Mouse (Mus musculus): Measurements from ENCODE around the gene D930020B18Rik. TPM values are rescaled to one million over a fixed set of nuclear protein-coding genes. Genes with fewer than 3 reads are reported as not detected.

The D930020B18Rik gene
- polyA plus RNA-seq (2015; fragmentation: Nextera tagmentation; extraction: Ambion mirVana): 0.21 and 0.24 TPM in 2 replicates

DNA sequence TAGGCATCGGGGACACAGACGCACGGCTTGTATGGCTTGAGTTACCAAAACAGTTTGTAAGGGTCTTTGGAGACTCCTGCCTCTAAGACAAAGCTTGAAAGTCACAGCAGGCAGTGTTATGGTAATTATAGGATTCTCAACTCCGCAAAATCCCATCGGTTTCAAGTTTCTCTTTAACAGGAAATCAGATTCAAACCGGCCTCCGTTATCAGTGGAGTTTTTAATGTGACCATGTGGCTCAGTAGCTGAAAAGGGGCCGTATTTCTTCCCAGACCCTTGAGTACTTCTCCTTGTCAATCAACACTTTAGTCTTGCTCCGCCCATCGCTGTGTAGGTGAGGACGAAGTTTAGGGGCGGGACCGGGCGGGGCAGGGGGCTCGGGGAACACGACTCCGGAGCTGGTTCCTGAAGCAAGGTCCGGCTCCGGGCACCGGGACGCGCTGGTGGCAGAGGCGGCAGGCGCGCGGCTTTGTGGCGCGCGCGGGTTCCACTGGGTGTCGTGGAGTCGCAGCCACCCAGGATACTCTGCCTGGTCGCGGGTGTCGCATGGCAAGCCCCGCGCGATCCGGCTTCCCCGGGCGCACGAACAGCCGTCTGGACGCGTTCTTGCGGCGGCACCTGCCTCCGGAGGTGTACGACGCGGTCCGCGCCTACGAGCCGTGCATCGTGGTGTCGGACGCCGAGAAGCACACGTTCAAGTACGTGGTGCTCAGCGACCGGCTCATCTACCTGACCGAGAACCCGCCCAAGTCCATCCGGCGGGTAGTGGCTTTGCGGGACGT lies at the start of gene D930020B18Rik:
TSS of gene D930020B18Rik (plus strand) at position 317 of the 782 bp plus-strand sequence.
- Histone ChIP-seq H3K27me3 (peaks cover 35% of the 10 kb centered on the region), H3K4me2 (peak within 1 kb of the TSS; percentile 99), H3K4me3 (peak within 1 kb of the TSS; percentile 50), H3K9me3 (no peaks in the 10 kb centered on the region), H3K27ac (replicated peaks) (no peak within 1 kb of the TSS), H3K4me1 (replicated peaks) (peaks cover 20% of the 10 kb centered on the region), H3K36me3 (no peaks in the 10 kb centered on the region), H3K9ac (peak within 1 kb of the TSS; percentile 44)
- under 1% methylated on average over 63 of the region's 69 CpGs for WGBS
- peak; percentile 43; the same call in 1 of the 2 replicates for ATAC-seq (ENCODE audit: low FRiP score, low read depth)

DNA sequence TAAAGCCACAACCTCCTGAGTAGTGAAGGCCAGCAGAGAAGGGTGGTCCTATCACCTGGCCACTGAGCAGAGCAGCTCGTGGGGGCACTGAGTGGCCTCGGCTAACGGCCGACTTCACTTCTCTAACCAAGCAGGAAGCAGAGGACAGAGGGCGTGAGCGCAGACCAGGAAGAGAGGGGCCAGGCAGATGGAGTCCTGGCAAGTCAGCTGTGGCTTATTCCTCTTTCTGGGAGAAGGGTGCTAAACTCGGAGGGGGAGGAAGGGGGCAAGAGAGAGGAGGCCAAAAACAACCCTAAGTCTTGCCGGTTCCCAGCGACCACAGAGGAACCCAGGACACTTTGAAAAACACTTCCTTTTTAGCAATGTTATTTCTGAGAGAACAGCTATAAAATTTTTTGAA lies 44.8 kb upstream of the D930020B18Rik start:
- Histone ChIP-seq H3K27ac (replicated peaks) (no peak overlapping the region), H3K9ac (no peak overlapping the region), H3K36me3 (peaks cover 56% of the 10 kb centered on the region), H3K4me1 (replicated peaks) (no peaks in the 10 kb centered on the region), H3K4me3 (no peak overlapping the region), H3K27me3 (no peaks in the 10 kb centered on the region), H3K9me3 (no peaks in the 10 kb centered on the region), H3K4me2 (no peak overlapping the region)
- 89% methylated on average over 9 of the region's 9 CpGs for WGBS
- no peak for ATAC-seq (ENCODE audit: low FRiP score, low read depth)

DNA sequence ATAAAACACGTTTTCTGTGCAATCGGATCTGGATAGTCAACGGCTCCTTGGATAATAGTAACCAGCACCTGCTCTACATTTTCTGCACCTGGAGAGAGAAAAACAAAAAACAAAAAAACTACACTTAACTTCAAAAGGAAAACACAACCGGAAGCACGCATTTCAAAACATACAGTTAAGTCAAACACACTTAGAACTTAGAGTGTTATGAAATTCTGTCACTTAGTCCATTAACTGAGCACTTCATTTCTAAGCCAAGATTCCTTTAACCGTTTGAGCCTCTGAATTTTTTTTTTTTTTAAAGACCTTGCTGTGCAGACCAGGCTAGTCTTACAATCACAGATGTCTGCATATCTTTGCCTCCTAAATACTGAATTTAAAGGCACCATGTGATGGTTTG lies 40.1 kb upstream of the D930020B18Rik start:
- Histone ChIP-seq H3K9ac (no peak overlapping the region), H3K27me3 (no peaks in the 10 kb centered on the region), H3K4me3 (no peak overlapping the region), H3K36me3 (peaks cover 75% of the 10 kb centered on the region), H3K4me1 (replicated peaks) (no peaks in the 10 kb centered on the region), H3K9me3 (no peaks in the 10 kb centered on the region), H3K4me2 (no peak overlapping the region), H3K27ac (replicated peaks) (no peak overlapping the region)
- 90% methylated on average over 6 of the region's 6 CpGs for WGBS
- ATAC-seq (ENCODE audit: low FRiP score, low read depth): no peak

DNA sequence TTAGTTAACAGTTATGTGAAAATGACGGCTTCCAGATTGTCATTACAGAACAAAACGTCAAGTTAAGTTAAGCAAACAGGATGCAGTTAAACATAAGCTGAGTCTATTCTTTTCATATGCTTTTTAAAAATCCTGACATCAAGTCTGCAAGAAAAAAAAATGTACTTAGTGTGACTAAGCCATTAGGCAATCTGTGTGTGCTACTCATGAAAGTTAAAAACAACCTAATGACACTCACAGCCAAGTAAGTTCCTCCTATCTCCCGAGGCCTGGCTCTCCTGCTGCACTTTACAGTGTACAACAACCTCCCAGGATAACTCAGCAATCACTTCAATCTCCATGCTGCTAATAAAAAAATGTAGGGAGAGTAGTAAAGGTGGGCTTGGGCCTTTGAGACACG lies 37.8 kb upstream of the D930020B18Rik start:
- 91% methylated on average over 4 of the region's 4 CpGs for WGBS

DNA sequence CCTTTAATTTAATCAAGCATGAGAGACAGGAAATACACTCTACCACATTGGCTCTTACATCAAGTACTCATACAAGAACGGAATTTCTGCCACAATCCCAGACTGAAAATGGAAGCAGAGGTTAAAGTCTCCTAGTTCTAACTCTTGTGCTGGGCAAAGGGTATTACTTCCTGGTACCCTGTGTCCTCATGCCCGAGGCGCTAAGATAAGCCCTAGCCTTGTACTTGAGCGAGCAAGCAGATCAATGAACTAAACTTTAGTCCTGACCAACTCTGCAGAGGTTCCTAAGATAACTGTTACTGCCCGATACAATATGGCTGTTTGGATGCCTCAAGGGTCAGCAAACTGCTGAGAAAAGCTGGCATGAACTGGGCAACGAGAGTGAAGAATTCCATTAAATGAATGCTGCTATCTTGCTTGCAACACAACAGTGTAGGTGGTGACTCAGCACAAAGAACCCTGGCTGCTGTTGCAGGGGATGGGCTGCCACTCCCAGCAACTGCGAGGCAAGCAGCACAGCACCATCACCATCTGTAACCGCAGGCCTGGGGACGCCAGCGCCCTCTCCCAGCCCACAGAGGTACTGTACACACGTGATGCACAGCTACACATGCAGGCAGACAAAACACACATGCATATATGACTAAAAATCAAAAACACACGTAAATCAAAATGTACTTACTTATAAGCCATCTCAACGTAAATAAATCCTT lies 36.6 kb upstream of the D930020B18Rik start:
- no peaks in the 10 kb centered on the region for H3K9me3 ChIP-seq
- peaks cover 83% of the 10 kb centered on the region for H3K36me3 ChIP-seq
- ATAC-seq (ENCODE audit: low FRiP score, low read depth): no peak
- H3K9ac ChIP-seq: no peak overlapping the region
- H3K27me3 ChIP-seq: no peaks in the 10 kb centered on the region
- no peak overlapping the region for H3K4me3 ChIP-seq
- no peak overlapping the region for H3K27ac ChIP-seq (replicated peaks)
- H3K4me2 ChIP-seq: no peak overlapping the region
- 94% methylated on average over 13 of the region's 13 CpGs for WGBS
- no peaks in the 10 kb centered on the region for H3K4me1 ChIP-seq (replicated peaks)

More for the DNA sequence above, 37.8 kb upstream of the D930020B18Rik start:
- Histone ChIP-seq H3K27ac (replicated peaks) (no peak overlapping the region), H3K4me3 (no peak overlapping the region), H3K27me3 (no peaks in the 10 kb centered on the region), H3K9me3 (no peaks in the 10 kb centered on the region), H3K36me3 (peaks cover 87% of the 10 kb centered on the region), H3K4me1 (replicated peaks) (no peaks in the 10 kb centered on the region), H3K4me2 (no peak overlapping the region), H3K9ac (no peak overlapping the region)
- ATAC-seq (ENCODE audit: low FRiP score, low read depth): no peak

DNA sequence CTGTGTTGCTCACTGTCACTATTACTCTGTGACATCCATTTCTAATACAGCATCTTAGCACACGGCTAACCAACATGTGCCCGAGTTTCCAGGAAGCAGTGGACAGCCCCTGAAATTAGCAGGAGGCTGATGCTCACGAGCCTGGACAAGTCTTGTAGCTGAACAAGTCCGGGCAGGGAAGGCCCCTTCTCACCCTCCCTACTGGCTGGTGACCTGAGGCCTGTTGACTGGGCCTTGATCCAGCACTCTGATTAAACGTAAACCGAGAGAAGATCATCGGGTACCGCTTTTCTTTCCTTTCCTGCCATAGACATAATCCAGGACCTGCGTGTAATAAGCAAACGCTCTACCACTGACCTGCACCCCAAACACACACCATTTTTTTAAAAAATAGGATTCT lies 33.2 kb upstream of the D930020B18Rik start:
- Histone ChIP-seq H3K36me3 (peaks cover 88% of the 10 kb centered on the region), H3K4me2 (no peak overlapping the region), H3K9ac (no peak overlapping the region), H3K4me1 (replicated peaks) (no peaks in the 10 kb centered on the region), H3K9me3 (no peaks in the 10 kb centered on the region), H3K4me3 (no peak overlapping the region), H3K27ac (replicated peaks) (no peak overlapping the region), H3K27me3 (no peaks in the 10 kb centered on the region)
- 94% methylated on average over 10 of the region's 10 CpGs for whole genome bisulfite sequencing
- no peak for ATAC-seq (ENCODE audit: low FRiP score, low read depth)

DNA sequence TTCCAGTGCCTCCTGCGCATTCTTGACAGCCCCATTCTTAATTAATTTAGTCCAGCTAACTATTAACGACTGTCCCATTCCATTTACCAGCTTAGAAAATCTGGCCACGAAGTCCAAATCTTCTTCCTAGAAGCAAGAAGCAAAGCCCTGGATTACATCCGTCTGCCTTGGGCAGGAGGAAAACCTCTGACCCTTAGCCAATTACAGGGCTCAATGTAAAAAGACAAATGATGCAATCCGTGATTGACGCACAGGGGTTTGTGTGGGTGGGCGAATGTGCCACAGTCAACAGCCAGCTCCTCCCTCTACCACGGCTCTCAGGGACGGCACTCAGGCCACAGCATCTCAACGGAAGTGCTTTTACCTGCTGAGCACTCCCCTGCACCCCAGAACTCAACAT lies 29.8 kb upstream of the D930020B18Rik start:
- Histone ChIP-seq H3K27ac (replicated peaks) (no peak overlapping the region), H3K4me2 (no peak overlapping the region), H3K4me1 (replicated peaks) (no peaks in the 10 kb centered on the region), H3K36me3 (peaks cover 77% of the 10 kb centered on the region), H3K9ac (no peak overlapping the region), H3K4me3 (no peak overlapping the region), H3K9me3 (no peaks in the 10 kb centered on the region), H3K27me3 (no peaks in the 10 kb centered on the region)
- ATAC-seq (ENCODE audit: low FRiP score, low read depth): no peak
- WGBS: 77% methylated on average over 10 of the region's 10 CpGs

DNA sequence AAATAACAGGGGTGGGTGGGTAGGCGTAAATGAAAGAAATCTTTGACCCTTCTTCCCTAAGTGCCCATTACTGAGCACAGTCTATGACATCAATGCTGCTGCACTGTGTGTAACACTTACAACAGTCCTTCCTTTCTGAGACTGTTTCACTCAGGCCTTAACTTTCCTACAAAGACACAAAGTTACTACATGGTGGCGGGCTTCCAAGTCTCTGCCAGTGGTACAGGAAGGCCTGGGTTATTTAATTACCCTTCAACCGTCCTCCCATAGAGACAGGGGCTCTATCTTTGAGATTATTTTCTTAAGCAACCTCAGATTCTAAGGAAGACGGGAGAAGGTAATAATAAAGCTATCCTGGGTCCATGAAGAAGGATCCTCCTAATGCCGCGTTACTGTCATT lies 28.9 kb upstream of the D930020B18Rik start:
- 91% methylated on average over 6 of the region's 6 CpGs for WGBS
- Histone ChIP-seq H3K4me2 (no peak overlapping the region), H3K9ac (no peak overlapping the region), H3K36me3 (peaks cover 77% of the 10 kb centered on the region), H3K4me1 (replicated peaks) (no peaks in the 10 kb centered on the region), H3K27ac (replicated peaks) (no peak overlapping the region), H3K27me3 (no peaks in the 10 kb centered on the region), H3K4me3 (no peak overlapping the region), H3K9me3 (no peaks in the 10 kb centered on the region)
- no peak for ATAC-seq (ENCODE audit: low FRiP score, low read depth)

DNA sequence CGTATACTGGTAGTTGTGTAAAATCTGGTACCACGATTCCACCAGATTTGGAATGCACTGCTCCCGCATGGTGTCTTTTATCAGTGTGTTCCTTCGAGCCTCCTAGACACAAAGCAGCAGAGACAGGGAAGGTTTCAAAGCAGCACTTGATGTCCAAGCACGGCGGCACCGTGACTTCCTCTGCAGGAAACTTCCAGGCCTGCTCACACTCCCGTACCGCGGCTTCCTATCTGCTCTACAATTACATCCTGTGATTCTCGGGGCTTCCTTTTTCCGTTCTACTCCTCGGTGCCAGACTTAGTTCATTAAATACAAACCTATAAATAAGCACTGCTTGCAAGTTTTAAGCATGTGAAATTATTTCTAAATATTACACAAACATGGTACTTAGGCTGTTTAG lies 27.8 kb upstream of the D930020B18Rik start:
- no peak for ATAC-seq (ENCODE audit: low FRiP score, low read depth)

DNA sequence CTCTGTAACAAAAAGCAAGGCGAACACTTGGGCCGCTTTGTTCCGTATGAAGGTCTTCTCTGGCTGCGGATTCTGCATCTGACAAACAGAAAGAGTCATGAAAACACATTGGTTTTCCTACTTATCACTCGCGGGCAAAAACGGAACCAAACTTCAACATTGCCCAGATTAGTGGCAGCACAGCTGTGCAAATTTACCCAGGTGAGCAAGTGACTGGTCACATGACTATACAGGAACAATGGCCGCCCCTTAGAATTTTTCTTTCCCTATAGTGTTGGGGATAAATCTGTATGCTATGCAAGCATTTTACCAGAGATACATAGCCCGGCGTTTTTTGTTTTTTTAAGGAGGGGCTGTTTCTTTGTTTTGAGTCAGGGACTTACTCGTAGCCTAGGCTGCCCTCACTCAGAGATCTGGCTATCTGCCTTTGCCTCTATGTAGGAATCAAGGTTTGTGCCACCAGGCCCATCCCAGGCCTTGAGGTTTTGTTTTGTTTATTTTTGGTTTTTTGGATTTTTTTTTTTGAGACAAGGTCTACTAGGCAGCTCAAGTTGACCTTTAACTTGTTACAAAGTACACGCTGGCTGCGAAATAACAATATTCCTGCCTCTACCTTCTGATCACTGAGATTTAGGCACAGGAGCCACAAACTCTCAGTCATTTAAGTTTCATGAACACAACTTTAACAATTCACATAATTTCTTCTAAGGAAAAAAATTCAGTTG lies 26.1 kb upstream of the D930020B18Rik start:
- no peak for ATAC-seq (ENCODE audit: low FRiP score, low read depth)
- no peaks in the 10 kb centered on the region for H3K27me3 ChIP-seq
- no peaks in the 10 kb centered on the region for H3K9me3 ChIP-seq
- WGBS: 93% methylated on average over 13 of the region's 13 CpGs
- H3K9ac ChIP-seq: no peak overlapping the region
- H3K4me3 ChIP-seq: no peak overlapping the region
- H3K4me2 ChIP-seq: no peak overlapping the region
- H3K36me3 ChIP-seq: peaks cover 82% of the 10 kb centered on the region
- H3K27ac ChIP-seq (replicated peaks): no peak overlapping the region
- no peaks in the 10 kb centered on the region for H3K4me1 ChIP-seq (replicated peaks)

More for the DNA sequence above, 27.8 kb upstream of the D930020B18Rik start:
- H3K4me1 ChIP-seq (replicated peaks): no peaks in the 10 kb centered on the region
- H3K4me2 ChIP-seq: no peak overlapping the region
- no peaks in the 10 kb centered on the region for H3K27me3 ChIP-seq
- no peak overlapping the region for H3K4me3 ChIP-seq
- no peak overlapping the region for H3K27ac ChIP-seq (replicated peaks)
- H3K9ac ChIP-seq: no peak overlapping the region
- 93% methylated on average over 13 of the region's 13 CpGs for WGBS
- H3K36me3 ChIP-seq: peaks cover 79% of the 10 kb centered on the region
- H3K9me3 ChIP-seq: no peaks in the 10 kb centered on the region

DNA sequence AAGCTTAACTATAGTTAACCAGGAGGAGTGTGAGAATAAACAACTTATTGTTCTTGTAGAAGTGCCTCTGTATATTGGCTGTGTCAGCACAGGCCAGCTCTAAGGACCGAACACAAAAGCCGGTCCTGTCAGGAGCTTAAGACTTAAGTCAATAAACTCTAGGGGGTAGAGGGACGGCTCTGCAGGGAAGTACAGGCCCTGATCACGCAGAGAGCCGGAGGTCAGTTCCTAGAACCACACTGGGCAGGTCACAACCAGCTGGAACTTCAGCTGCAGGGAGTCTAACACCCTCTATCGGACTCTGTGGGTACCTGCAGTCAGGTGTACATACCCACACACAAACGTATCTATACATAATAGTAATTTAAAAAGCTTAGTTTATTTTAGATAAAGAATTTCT lies 25.5 kb upstream of the D930020B18Rik start:
- Histone ChIP-seq H3K4me2 (no peak overlapping the region), H3K4me3 (no peak overlapping the region), H3K27me3 (no peaks in the 10 kb centered on the region), H3K36me3 (peaks cover 79% of the 10 kb centered on the region), H3K9me3 (no peaks in the 10 kb centered on the region), H3K9ac (no peak overlapping the region), H3K4me1 (replicated peaks) (no peaks in the 10 kb centered on the region), H3K27ac (replicated peaks) (no peak overlapping the region)
- WGBS: 69% methylated on average over 7 of the region's 7 CpGs
- no peak for ATAC-seq (ENCODE audit: low FRiP score, low read depth)

DNA sequence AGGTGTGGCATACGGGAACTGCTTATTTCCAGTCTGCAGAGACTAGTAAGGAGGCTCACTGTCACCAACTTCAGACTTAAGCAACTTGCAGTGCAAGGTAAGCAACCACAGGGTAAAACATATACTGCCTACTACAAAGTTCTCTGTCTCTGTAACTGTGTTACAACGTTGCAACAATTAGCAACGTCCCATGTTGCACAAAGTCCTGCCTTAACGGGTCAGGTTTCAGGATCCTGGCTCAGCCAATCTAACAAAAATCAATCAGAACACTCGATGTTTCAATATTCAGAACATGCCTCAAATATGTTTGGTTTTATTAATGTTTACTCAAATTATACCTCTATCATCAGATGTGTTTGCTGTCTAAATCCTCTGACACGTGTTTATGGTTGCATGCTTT lies 19.0 kb upstream of the D930020B18Rik start:
- ATAC-seq (ENCODE audit: low FRiP score, low read depth): no peak
- no peaks in the 10 kb centered on the region for H3K9me3 ChIP-seq
- WGBS: 93% methylated on average over 6 of the region's 6 CpGs

More for the DNA sequence above, 19.0 kb upstream of the D930020B18Rik start:
- no peak overlapping the region for H3K4me3 ChIP-seq
- H3K9ac ChIP-seq: no peak overlapping the region
- H3K36me3 ChIP-seq: peaks cover 37% of the 10 kb centered on the region
- H3K4me2 ChIP-seq: no peak overlapping the region
- no peaks in the 10 kb centered on the region for H3K27me3 ChIP-seq
- H3K27ac ChIP-seq (replicated peaks): no peak overlapping the region
- peaks cover 14% of the 10 kb centered on the region for H3K4me1 ChIP-seq (replicated peaks)
